Mouse (Mus musculus) liver, embryonic 11.5 days (tissue): ENCODE results near the gene Hectd4. TPM values are rescaled to one million over a fixed set of nuclear protein-coding genes. Genes with fewer than 3 reads are reported as not detected.
"Not testable (repeated sequence)": the region's sequence is repeated elsewhere in the genome, so short reads cannot be mapped to it uniquely, and the experiment has no call there.

Source experiments
- ATAC-seq: fragments of 200-750 bp; cut with Nextera tagmentation; replicated peaks from 2 replicates; pipeline ENCODE4 v1.8.0; 2017; ENCODE audit warnings: moderate number of reproducible peaks, mild to moderate bottlenecking, moderate TSS enrichment, moderate library complexity; ENCODE audit not compliant: low FRiP score
- DNase-seq: peaks from one replicate; pipeline ENCODE4 v3.0.0-alpha.2; 2017; ENCODE audit warnings: low spot score
- H3K27ac ChIP-seq: fragments of 300-500 bp; sonication (generic); 2 replicates; pipeline ENCODE4 v1.5.1; 2014; ENCODE audit warnings: mild to moderate bottlenecking, low read depth, low read length, control low read depth
- H3K27me3 ChIP-seq: fragments of 300-500 bp; sonication (generic); replicated peaks from 2 replicates; pipeline ENCODE4 v1.6.1; 2014; ENCODE audit warnings: low read length, mixed read lengths; ENCODE audit not compliant: control insufficient read depth, insufficient read depth
- H3K36me3 ChIP-seq: fragments of 300-500 bp; sonication (generic); 2 replicates; pipeline ENCODE4 v1.6.1; 2014; ENCODE audit warnings: mild to moderate bottlenecking, low read length, moderate library complexity, mixed read lengths; ENCODE audit not compliant: control insufficient read depth, insufficient read depth
- H3K4me1 ChIP-seq: fragments of 300-500 bp; sonication (generic); replicated peaks from 2 replicates; pipeline ENCODE4 v1.6.1; 2014; ENCODE audit warnings: low read length, mixed read lengths; ENCODE audit not compliant: control insufficient read depth, insufficient read depth
- H3K4me2 ChIP-seq: fragments of 300-500 bp; sonication (generic); 2 replicates; pipeline ENCODE4 v1.6.1; 2014; ENCODE audit warnings: mild to moderate bottlenecking, control low read depth, moderate library complexity
- H3K4me3 ChIP-seq: fragments of 300-500 bp; sonication (generic); 2 replicates; pipeline ENCODE4 v1.5.1; 2014; ENCODE audit warnings: low read depth, low read length, control low read depth
- H3K9ac ChIP-seq: fragments of 300-500 bp; sonication (generic); 2 replicates; pipeline ENCODE4 v1.6.1; 2014; ENCODE audit warnings: low read depth, low read length, control low read depth
- H3K9me3 ChIP-seq: fragments of 300-500 bp; sonication (generic); 2 replicates; pipeline ENCODE4 v1.6.1; 2016; ENCODE audit warnings: low read length, inconsistent platforms, mixed read lengths; ENCODE audit not compliant: control insufficient read depth
- WGBS: fragments of 180-500 bp; shearing (Covaris S2); extraction: QIAGEN DNeasy Blood & Tissue Kit; methylation state at CpG from one replicate; pipeline ENCODE4 v1.1.7; 2014; 5-methylcytosine and 5-hydroxymethylcytosine counted together
- polyA plus RNA-seq: library from polyadenylated mRNA; unstranded; fragments of >200 nt; fragmentation: Nextera tagmentation; extraction: Ambion mirVana; gene quantifications from 2 replicates; pipeline ENCODE4 v1.2.1, GENCODE M21; 2014

Gene Hectd4
- polyA plus RNA-seq, 1 experiment from 2014 or later, result 16.3 TPM

DNA sequence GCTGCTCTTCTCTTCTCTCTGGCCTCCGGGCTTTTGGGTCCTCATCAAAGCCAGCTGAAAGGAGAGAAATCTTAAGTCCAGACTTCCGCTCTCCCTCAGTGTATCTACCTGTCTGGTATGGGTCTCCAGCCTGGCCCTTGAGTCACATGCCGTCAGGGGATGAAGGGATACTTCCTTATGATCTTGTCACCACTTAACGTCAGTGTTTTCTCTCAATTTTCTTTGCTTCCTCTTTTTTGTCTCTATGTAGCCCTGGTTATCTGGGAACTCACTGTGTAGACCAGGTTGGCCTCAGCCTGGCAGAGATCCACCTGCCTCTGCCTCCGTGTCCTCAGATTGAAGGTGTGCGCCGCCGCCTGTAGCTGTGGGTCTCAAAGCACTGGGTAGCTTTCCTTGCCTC lies 124.0 kb downstream of the Hectd4 start:
- Histone ChIP-seq H3K27me3 (no peaks in the 10 kb centered on the region), H3K4me3 (no peak overlapping the region), H3K27ac (no peak overlapping the region), H3K4me1 (no peaks in the 10 kb centered on the region), H3K36me3 (peaks cover 58% of the 10 kb centered on the region), H3K9ac (no peak overlapping the region), H3K9me3 (no peaks in the 10 kb centered on the region), H3K4me2 (no peak overlapping the region)
- DNase-seq, result no peak
- no peak for ATAC-seq
- WGBS, result 86% methylated on average over 8 of the region's 8 CpGs

DNA sequence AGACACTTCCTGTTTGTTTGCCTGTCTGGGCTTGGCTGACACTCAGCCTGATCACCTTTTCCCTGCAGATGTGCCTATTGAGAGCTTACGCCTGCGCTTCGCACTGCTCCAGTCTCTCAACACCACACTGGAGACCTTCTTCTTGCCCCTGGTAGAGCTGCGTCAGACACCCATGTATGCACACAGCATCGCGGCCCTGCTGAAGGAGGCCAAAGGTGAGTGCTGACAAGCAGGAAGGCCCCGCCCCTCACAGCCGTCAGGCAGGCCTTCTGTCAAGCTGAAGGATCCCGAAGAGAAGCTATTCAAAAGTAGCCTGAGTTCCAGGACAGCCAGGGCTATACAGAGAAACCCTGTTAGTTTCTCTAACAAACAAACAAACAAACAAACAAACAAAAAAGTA lies 139.2 kb downstream of the Hectd4 start:
- no peak overlapping the region for H3K4me3 ChIP-seq
- H3K4me1 ChIP-seq, result no peaks in the 10 kb centered on the region
- H3K9me3 ChIP-seq, result no peaks in the 10 kb centered on the region
- DNase-seq, result no peak
- no peak for ATAC-seq
- H3K9ac ChIP-seq, result no peak overlapping the region
- H3K36me3 ChIP-seq, result peaks cover 84% of the 10 kb centered on the region
- H3K27me3 ChIP-seq, result no peaks in the 10 kb centered on the region
- H3K4me2 ChIP-seq, result no peak overlapping the region
- 72% methylated on average over 9 of the region's 9 CpGs for WGBS
- no peak overlapping the region for H3K27ac ChIP-seq

GRCm38 (mm10) chr5:121361696-121362095 lies 141.7 kb downstream of the Hectd4 start:
- no peak overlapping the region for H3K27ac ChIP-seq
- DNase-seq (no peak), ATAC-seq (no peak)
- peaks cover 83% of the 10 kb centered on the region for H3K36me3 ChIP-seq
- 84% methylated on average over 5 of the region's 5 CpGs for WGBS
- no peaks in the 10 kb centered on the region for H3K4me1 ChIP-seq
- no peaks in the 10 kb centered on the region for H3K9me3 ChIP-seq
- H3K4me2 ChIP-seq, result no peak overlapping the region
- no peaks in the 10 kb centered on the region for H3K27me3 ChIP-seq
- no peak overlapping the region for H3K9ac ChIP-seq
- H3K4me3 ChIP-seq, result no peak overlapping the region

DNA sequence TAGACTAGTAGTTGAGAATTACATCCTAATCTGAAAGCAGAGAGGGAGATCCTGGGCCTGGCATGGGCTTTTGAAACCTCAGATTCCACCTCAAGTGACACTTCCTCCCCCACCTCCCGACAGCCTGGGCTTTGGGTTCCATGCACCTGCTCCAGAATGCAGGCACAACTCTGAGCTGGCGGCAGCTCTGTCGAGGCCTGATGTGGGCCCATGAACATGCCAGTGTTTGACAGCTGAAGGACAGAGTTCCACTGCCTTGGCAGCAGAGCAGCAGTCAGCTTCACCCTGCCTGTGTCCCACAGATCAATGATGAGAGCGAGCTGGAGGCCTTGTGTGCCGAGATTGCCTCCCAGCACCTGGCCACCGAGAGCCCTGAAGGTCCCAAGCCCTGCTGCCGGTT lies 143.4 kb downstream of the Hectd4 start:
- no peak overlapping the region for H3K4me3 ChIP-seq
- no peak overlapping the region for H3K27ac ChIP-seq
- no peak overlapping the region for H3K4me2 ChIP-seq
- H3K9me3 ChIP-seq, result no peaks in the 10 kb centered on the region
- 89% methylated on average over 7 of the region's 7 CpGs for whole genome bisulfite sequencing
- peaks cover 74% of the 10 kb centered on the region for H3K36me3 ChIP-seq
- no peaks in the 10 kb centered on the region for H3K4me1 ChIP-seq
- DNase-seq (no peak), ATAC-seq (no peak)
- no peak overlapping the region for H3K9ac ChIP-seq
- H3K27me3 ChIP-seq, result no peaks in the 10 kb centered on the region

GRCm38 (mm10) chr5:121366449-121367225 lies 146.6 kb downstream of the Hectd4 start:
- Histone ChIP-seq H3K27ac (no peak overlapping the region), H3K4me1 (no peaks in the 10 kb centered on the region), H3K27me3 (no peaks in the 10 kb centered on the region), H3K36me3 (peaks cover 46% of the 10 kb centered on the region), H3K9ac (no peak overlapping the region), H3K9me3 (no peaks in the 10 kb centered on the region), H3K4me2 (no peak overlapping the region), H3K4me3 (no peak overlapping the region)
- WGBS, result 85% methylated on average over 16 of the region's 16 CpGs
- DNase-seq (no peak), ATAC-seq (no peak)

DNA sequence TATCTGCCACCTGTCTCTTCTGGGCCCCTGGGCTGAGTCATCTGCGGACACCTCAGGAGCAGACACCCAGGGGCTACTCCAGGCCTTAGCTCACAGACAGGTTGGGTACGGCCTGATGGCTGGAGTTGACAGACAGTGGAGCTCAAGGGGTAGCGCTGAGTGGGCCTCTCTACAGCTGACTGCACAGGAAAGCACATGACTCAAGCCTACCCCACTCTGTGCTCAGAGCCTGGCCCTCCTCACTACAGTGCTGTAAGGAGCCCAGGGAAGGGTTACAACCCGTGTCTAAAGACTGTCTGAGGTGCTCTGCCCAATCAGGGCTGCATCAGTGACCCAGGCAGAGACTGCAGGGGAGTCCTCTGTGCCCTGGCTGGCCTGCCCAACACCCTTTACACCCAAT lies 147.2 kb downstream of the Hectd4 start:
- Histone ChIP-seq H3K4me2 (no peak overlapping the region), H3K4me1 (no peaks in the 10 kb centered on the region), H3K9me3 (no peaks in the 10 kb centered on the region), H3K27ac (no peak overlapping the region), H3K27me3 (no peaks in the 10 kb centered on the region), H3K4me3 (no peak overlapping the region), H3K36me3 (peaks cover 42% of the 10 kb centered on the region), H3K9ac (no peak overlapping the region)
- no peak for DNase-seq
- WGBS, result 79% methylated on average over 4 of the region's 4 CpGs
- no peak for ATAC-seq

GRCm38 (mm10) chr5:121371712-121372111 lies 151.7 kb downstream of the Hectd4 start:
- no peaks in the 10 kb centered on the region for H3K9me3 ChIP-seq
- H3K36me3 ChIP-seq, result peaks cover 29% of the 10 kb centered on the region
- ATAC-seq, result no peak
- no peaks in the 10 kb centered on the region for H3K4me1 ChIP-seq
- H3K4me2 ChIP-seq, result no peak overlapping the region
- H3K4me3 ChIP-seq, result no peak overlapping the region
- DNase-seq, result no peak
- WGBS, result 85% methylated on average over 6 of the region's 6 CpGs
- no peaks in the 10 kb centered on the region for H3K27me3 ChIP-seq
- no peak overlapping the region for H3K9ac ChIP-seq
- no peak overlapping the region for H3K27ac ChIP-seq

DNA sequence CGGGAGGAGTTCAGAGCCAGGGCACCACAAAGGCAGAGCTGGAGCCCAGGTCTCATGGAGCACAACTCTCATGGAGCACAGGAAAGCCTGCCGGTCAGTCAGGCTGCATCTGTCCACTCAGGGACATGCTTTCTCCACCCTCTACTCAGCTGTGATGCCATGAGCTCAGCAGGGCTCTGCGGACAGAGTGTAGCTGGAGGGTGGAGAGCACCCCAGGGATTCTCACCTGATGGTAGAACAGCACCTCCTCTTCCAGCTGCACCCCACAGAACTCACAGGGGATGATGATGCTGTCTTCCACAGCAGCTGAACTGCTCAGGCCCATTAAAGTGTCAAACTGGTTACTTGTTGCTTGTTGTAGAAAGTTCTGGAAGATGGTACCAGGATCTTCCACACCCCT lies 154.8 kb downstream of the Hectd4 start:
- H3K4me2 ChIP-seq, result no peak overlapping the region
- whole genome bisulfite sequencing, result 81% methylated on average over 3 of the region's 3 CpGs
- H3K36me3 ChIP-seq, result peaks cover 21% of the 10 kb centered on the region
- DNase-seq (no peak), ATAC-seq (no peak)
- H3K27ac ChIP-seq, result no peak overlapping the region
- H3K4me3 ChIP-seq, result no peak overlapping the region
- H3K4me1 ChIP-seq, result no peaks in the 10 kb centered on the region
- H3K9me3 ChIP-seq, result no peaks in the 10 kb centered on the region
- H3K27me3 ChIP-seq, result no peaks in the 10 kb centered on the region
- no peak overlapping the region for H3K9ac ChIP-seq

GRCm38 (mm10) chr5:121376972-121377371 lies 157.0 kb downstream of the Hectd4 start:
- not testable (repeated sequence) for H3K4me2 ChIP-seq, DNase-seq, H3K27me3 ChIP-seq, ATAC-seq, H3K9ac ChIP-seq, H3K4me3 ChIP-seq, H3K27ac ChIP-seq, H3K9me3 ChIP-seq, H3K4me1 ChIP-seq
- WGBS, result 73% methylated on average over 5 of the region's 5 CpGs
- H3K36me3 ChIP-seq, result peaks cover 27% of the 10 kb centered on the region
